Mouse (Mus musculus) cerebellum, adult 2 months (tissue): Measurements from ENCODE around the gene Olfr676. TPM values are rescaled to one million over a fixed set of nuclear protein-coding genes. Genes with fewer than 3 reads are reported as not detected.
"Not testable (repeated sequence)": the region's sequence is repeated elsewhere in the genome, so short reads cannot be mapped to it uniquely, and the experiment has no call there.

ENCODE experiments used
- DNase-seq, 2 experiments: peaks; one replicate each; pipeline ENCODE4 v3.0.0; 2021
- H3K27ac ChIP-seq: fragments of 200-500 bp; 2 replicates; pipeline ENCODE4 v1.5.1; 2012; ENCODE audit warnings: low read length, control low read depth, inconsistent platforms; ENCODE audit not compliant: insufficient read depth
- H3K27me3 ChIP-seq: fragments of 200-500 bp; 2 replicates; pipeline ENCODE4 v1.6.1; 2012; ENCODE audit warnings: inconsistent platforms, mild to moderate bottlenecking, low read length, moderate library complexity; ENCODE audit not compliant: control insufficient read depth, insufficient read depth
- H3K4me1 ChIP-seq: fragments of 200-500 bp; 2 replicates; pipeline ENCODE4 v1.6.1; 2011; ENCODE audit warnings: low read length; ENCODE audit not compliant: control insufficient read depth, insufficient read depth
- H3K4me3 ChIP-seq: fragments of 200-500 bp; replicated peaks from 2 replicates; pipeline ENCODE3; 2011; ENCODE audit warnings: mild to moderate bottlenecking, low read depth, low read length, control low read depth; ENCODE audit not compliant: insufficient read depth
- CTCF ChIP-seq: fragments of 200-500 bp; IDR thresholded peaks from 2 replicates; pipeline ENCODE4 v1.5.1; 2011; ENCODE audit warnings: low read depth, mild to moderate bottlenecking, control low read depth, low read length, moderate library complexity, borderline replicate concordance; ENCODE audit not compliant: insufficient read depth
- POLR2A ChIP-seq: fragments of 200-500 bp; IDR thresholded peaks from 2 replicates; pipeline ENCODE4 v1.6.1; 2011; ENCODE audit warnings: low read length, control low read depth, borderline replicate concordance; ENCODE audit not compliant: insufficient read depth
- WGBS: fragments of 180-500 bp; shearing (Covaris S2); methylation state at CpG from one replicate; pipeline ENCODE4 v1.1.7; 2018; 5-methylcytosine and 5-hydroxymethylcytosine counted together
- polyA plus RNA-seq: library from polyadenylated mRNA; depleted of rRNA; stranded (reverse); fragments of >200 nt; gene quantifications from 2 replicates; pipeline ENCODE4 v1.2.3, GENCODE M21; 2012; rRNA removed

Gene Olfr676
- polyA plus RNA-seq = not detected in 2 replicates

DNA sequence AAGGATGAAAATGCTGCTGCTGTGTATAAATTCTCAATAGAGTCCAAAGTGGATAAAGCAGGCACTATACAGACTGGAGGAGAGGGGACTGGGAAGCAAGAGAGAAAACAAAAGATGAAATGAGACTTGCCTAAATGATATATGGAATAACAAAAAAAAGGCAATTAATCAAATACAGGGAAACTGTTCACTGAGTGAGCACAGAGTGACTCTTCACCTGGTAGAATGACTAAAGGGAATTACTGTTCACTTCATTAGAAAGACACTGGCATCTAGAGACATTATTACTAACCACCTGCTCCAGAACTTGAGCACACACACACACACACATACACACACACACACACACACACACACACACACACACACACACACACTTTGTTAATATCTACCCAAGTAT lies at the start of gene Olfr676:
Olfr676 (plus strand) TSS at position 301 of the 400 bp plus-strand sequence.
- DNase-seq = no peak
- no peaks in the 10 kb centered on the region for H3K27me3 ChIP-seq
- no peak within 1 kb of the TSS for H3K27ac ChIP-seq
- no peak for TF ChIP-seq POLR2A
- no peak within 1 kb of the TSS for H3K4me3 ChIP-seq
- no peaks in the 10 kb centered on the region for H3K4me1 ChIP-seq

DNA sequence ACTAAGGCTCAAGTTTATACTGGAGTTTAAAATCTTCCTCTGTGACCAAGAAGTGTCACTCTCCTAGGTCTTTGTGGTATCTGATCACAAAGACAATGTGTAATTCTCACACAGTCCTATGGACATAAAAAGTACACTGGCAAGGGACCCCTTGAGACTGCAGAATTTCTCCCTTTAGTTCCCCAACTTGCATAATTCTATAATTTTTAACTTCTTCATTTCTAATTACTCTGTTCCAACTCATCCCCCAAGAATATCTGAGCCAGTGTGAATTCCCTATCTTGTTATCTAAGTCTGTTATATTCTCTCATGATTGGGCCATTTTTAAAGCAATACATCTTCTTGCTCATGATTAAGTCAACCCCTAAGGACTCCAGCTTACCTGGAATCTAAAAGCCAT lies 30.6 kb upstream of the Olfr676 start, which contains the start of gene Olfr672:
Olfr672 (minus strand) TSS at position 101 of the 400 bp plus-strand sequence.
- Histone ChIP-seq H3K27ac (no peak within 1 kb of the TSS), H3K4me3 (no peak within 1 kb of the TSS), H3K4me1 (no peaks in the 10 kb centered on the region), H3K27me3 (no peaks in the 10 kb centered on the region)
- no peak for TF ChIP-seq POLR2A
- no peak for TF ChIP-seq CTCF
- DNase-seq = no peak

DNA sequence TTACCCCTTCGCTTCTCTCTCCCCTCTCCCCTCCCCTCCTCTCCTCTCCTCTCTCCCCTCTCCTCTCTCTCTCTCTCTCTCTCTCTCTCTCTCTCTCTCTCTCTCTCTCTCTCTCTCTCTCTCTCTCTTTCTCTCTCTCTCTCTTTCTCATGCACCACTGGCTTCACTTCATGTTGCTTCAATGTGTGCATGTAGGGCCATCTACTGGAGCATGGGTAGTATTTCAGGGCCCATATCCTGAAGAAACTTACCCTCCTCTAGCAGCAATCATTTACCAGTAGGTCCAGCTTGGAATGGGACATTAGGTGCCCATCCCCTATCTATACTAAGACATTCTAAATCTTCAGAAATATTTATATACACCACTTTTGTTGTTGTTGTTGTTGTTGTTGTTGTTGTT lies 10.0 kb upstream of the Olfr676 start:
- Histone ChIP-seq H3K4me3 (no peak overlapping the region), H3K27me3 (no peaks in the 10 kb centered on the region), H3K27ac (no peak overlapping the region), H3K4me1 (no peaks in the 10 kb centered on the region)
- WGBS = 46% methylated on average over 1 of the region's 1 CpGs
- TF ChIP-seq CTCF = no peak
- no peak for TF ChIP-seq POLR2A
- DNase-seq = no peak

DNA sequence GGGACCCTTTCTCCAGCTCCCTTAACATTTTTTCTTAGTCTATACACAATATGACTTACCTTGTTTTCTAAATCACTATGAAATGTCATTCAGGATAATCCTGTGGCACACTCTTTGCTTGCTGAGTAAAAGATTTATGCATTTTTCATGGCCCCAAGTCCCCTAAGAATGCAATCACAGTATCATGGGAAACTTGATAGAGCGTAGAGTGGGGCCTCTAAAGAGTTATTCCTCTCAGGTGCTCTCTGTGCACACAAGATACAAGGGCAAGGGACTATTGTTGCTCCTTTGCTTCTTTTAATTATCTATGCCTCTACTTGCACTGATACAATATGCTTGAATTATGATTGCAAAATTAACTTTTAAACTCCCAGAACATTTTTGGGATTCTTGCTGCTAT lies 4.1 kb upstream of the Olfr676 start, which contains the start of gene Olfr675:
Olfr675 (minus strand) TSS at position 101 of the 400 bp plus-strand sequence.
- Histone ChIP-seq H3K4me1 (no peaks in the 10 kb centered on the region), H3K27me3 (no peaks in the 10 kb centered on the region), H3K27ac (no peak within 1 kb of the TSS), H3K4me3 (no peak within 1 kb of the TSS)
- no peak for DNase-seq
- 71% methylated on average over 1 of the region's 1 CpGs for WGBS
- TF ChIP-seq POLR2A (no peak), CTCF (no peak)

DNA sequence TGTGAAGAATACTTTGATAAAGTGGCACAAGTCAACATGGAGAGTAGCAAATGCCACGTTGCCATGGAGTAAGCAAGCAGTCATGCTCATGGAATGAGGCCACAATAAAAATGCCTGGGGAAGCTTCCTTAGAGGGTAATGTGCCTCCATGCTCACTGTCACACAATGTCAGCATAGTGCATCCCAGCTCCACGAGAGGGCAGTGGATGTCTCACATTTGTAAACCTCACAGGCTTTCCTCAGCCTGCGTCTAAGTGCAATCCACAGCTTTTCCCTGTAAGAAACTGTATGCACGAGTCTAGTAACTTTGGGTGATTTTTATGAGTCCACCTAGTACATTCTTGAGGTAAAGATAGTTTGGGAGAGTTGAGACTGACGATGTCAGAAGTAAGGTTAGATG lies 1.3 kb downstream of the Olfr676 start:
- not testable (repeated sequence) for H3K27me3 ChIP-seq, H3K4me3 ChIP-seq, DNase-seq, H3K4me1 ChIP-seq, H3K27ac ChIP-seq
- 25% methylated on average over 5 of the region's 5 CpGs for whole genome bisulfite sequencing

DNA sequence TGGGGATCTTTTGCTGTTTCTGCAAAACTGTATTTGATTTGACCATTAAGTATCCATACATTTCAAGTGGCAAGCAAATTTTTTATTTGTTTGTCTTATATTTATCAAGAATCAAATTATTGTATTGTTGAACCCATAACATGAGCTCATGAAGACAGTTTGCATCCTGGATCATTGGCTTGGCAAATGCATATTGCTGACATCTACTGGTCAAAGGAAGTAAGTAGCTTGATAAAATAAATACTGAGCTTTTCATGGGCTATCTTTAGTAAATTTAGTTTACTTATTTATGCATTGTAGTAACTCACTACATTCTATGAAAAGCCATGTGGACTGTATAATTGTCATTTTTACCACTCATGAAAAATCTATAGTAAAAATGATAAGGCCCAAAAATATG lies 26.5 kb downstream of the Olfr676 start:
- Histone ChIP-seq H3K27ac (no peak overlapping the region), H3K27me3 (no peaks in the 10 kb centered on the region), H3K4me3 (no peak overlapping the region), H3K4me1 (no peaks in the 10 kb centered on the region)
- no peak for DNase-seq
- TF ChIP-seq POLR2A (no peak), CTCF (no peak)

DNA sequence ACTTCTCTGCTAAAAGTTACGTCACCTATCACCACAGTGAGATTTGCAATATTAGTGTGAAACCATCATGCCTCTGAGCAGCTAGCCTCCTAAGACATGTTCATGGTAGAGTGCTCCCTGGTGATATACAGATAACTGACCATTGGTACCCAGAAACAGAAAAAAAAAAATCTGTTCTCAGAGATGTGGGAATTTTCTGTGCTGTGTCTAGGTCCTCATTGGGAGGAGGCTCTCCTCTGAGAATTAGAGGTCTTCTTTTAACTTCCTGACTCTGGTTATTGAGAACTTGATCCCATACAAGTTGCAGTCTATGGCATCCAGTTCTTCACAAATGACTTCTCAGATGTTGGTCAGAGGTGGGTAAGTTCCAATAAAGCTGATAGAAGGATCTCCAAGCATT lies 31.7 kb downstream of the Olfr676 start, which contains the start of gene Olfr678:
Olfr678 (plus strand) TSS at position 301 of the 400 bp plus-strand sequence.
- H3K4me3 ChIP-seq = no peak within 1 kb of the TSS
- TF ChIP-seq CTCF (no peak), POLR2A (no peak)
- DNase-seq = no peak

DNA sequence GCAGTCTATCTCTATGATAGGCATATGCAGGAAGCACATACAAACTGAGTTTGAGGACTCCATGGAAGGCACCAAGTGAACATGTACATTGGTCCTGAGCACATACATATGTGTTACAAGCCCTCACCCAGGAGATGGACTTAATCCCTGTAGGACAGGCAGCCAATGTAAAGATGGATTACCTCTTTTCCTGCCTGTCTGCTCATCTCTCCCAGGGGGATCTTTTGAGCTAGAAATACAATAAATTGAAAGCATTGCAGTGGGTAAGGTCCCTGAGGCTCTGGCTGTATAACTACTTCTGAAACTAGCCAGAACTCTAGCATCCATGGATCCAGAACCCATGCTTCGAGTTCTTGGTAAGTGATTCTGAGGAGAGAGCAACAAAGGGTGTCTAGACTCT lies 48.4 kb downstream of the Olfr676 start, which contains the start of gene Olfr679:
Olfr679 (plus strand) TSS at position 301 of the 400 bp plus-strand sequence.
- WGBS = 48% methylated on average over 1 of the region's 1 CpGs
- no peak within 1 kb of the TSS for H3K27ac ChIP-seq
- H3K4me1 ChIP-seq = no peaks in the 10 kb centered on the region
- H3K4me3 ChIP-seq = no peak within 1 kb of the TSS
- TF ChIP-seq POLR2A (no peak), CTCF (no peak)
- no peak for DNase-seq
- no peaks in the 10 kb centered on the region for H3K27me3 ChIP-seq

More for the DNA sequence above, 31.7 kb downstream of the Olfr676 start, which contains the start of gene Olfr678:
- no peaks in the 10 kb centered on the region for H3K4me1 ChIP-seq
- no peaks in the 10 kb centered on the region for H3K27me3 ChIP-seq
- no peak within 1 kb of the TSS for H3K27ac ChIP-seq
- WGBS = 86% methylated on average over 1 of the region's 1 CpGs

Other genes with a start within 250 kb of the Olfr676 start
- not detected in 2 replicates for gene Usp17lb, start 190.1 kb upstream of the Olfr676 start, polyA plus RNA-seq
- gene Usp17la, start 175.7 kb upstream of the Olfr676 start, polyA plus RNA-seq = not detected in 2 replicates
- not detected in 2 replicates for gene Olfr665, start 154.7 kb upstream of the Olfr676 start, polyA plus RNA-seq
- not detected in 2 replicates for gene Olfr666, start 136.7 kb upstream of the Olfr676 start, polyA plus RNA-seq
- gene Olfr667, start 111.2 kb upstream of the Olfr676 start, polyA plus RNA-seq = not detected in 2 replicates
- gene Olfr668, start 104.6 kb upstream of the Olfr676 start, polyA plus RNA-seq = not detected in 2 replicates
- gene Olfr669, start 98.5 kb upstream of the Olfr676 start, polyA plus RNA-seq = not detected in 2 replicates
- gene Olfr670, start 70.1 kb upstream of the Olfr676 start, polyA plus RNA-seq = not detected in 2 replicates
- not detected in 2 replicates for gene Olfr671, start 53.6 kb upstream of the Olfr676 start, polyA plus RNA-seq
- gene Olfr672, start 30.7 kb upstream of the Olfr676 start, polyA plus RNA-seq = not detected in 2 replicates
- gene Olfr675, start 4.2 kb upstream of the Olfr676 start, polyA plus RNA-seq = not detected in 2 replicates
- not detected in 2 replicates for gene Olfr677, start 18.7 kb downstream of the Olfr676 start, polyA plus RNA-seq
- gene Olfr678, start 31.8 kb downstream of the Olfr676 start, polyA plus RNA-seq = not detected in 2 replicates
- not detected in 2 replicates for gene Olfr679, start 48.5 kb downstream of the Olfr676 start, polyA plus RNA-seq
- not detected in 2 replicates for gene Olfr680-ps1, start 60.1 kb downstream of the Olfr676 start, polyA plus RNA-seq
- not detected in 2 replicates for gene Olfr681, start 84.1 kb downstream of the Olfr676 start, polyA plus RNA-seq
- gene Olfr683, start 114.3 kb downstream of the Olfr676 start, polyA plus RNA-seq = not detected in 2 replicates
- not detected in 2 replicates for gene Olfr684, start 131.0 kb downstream of the Olfr676 start, polyA plus RNA-seq
- gene Olfr685, start 153.3 kb downstream of the Olfr676 start, polyA plus RNA-seq = not detected in 2 replicates
- gene Olfr686, start 174.8 kb downstream of the Olfr676 start, polyA plus RNA-seq = not detected in 2 replicates